Mouse (Mus musculus): Measurements from ENCODE around the gene Atf3.

- TF ChIP-seq SRF (IDR thresholded peaks at IDR 0.05; ENCODE audit: control insufficient read depth, insufficient read length, low read depth) (no peak), USF1 (IDR thresholded peaks at IDR 0.05; ENCODE audit: low read depth) (no peak), REST (IDR thresholded peaks at IDR 0.05; ENCODE audit: insufficient read depth, insufficient read length) (no peak)
Observed at GRCm38 (mm10) chr1:191178511-191179188, 39.2 kb downstream of the Atf3 start.
